Mouse (Mus musculus) ZHBTc4 (cell line): ENCODE data around the gene Mxra7.
"Not testable (repeated sequence)": the region's sequence is repeated elsewhere in the genome, so short reads cannot be mapped to it uniquely, and the experiment has no call there.

ENCODE experiments used
- DNase-seq: peaks from one replicate; pipeline ENCODE4 v3.0.0-alpha.2; 2011; ENCODE audit warnings: low read depth, low spot score

The Mxra7 gene

DNA sequence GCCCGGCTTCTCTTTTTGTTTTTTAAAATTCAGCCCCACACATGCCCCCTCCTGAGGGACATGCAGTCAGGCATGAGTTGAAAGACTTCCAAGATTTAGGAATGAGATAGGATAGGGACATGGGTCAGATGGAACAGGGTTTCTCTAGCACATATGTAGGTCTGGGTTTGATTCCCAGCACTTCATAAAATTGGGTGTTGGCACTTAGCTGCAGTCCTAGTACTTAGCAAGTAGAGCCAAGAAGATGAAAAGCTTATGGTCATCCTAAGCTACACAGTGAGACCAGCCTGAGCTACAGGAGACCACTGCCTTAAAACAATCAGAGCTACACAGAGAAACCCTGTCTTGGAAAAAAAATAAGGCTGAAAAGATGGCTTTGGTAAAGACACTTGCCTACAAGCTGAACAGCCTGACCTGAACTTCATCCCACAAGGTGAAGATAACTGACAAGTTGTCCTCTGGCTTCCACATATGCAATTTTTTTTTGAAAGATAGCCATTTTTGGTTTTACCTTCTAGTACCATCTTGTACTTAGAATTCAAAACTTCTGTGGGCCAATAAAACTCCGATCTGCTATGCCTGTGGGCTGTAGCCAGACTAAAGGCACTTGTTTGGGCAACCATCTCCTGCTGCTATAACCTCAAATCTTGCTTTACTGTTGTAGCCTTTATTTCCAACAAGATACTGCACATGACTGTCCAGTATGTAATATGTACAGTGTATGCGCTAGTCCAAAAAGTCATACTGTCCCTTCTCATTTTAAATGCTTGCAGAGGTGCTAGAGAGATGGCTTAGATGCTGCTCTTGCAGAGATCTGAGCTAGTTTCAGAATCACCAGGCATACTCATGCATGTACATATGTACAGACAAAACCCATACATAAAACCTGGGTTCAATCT lies 19.6 kb upstream of the Mxra7 start:
- peak; percentile 54 for DNase-seq

DNA sequence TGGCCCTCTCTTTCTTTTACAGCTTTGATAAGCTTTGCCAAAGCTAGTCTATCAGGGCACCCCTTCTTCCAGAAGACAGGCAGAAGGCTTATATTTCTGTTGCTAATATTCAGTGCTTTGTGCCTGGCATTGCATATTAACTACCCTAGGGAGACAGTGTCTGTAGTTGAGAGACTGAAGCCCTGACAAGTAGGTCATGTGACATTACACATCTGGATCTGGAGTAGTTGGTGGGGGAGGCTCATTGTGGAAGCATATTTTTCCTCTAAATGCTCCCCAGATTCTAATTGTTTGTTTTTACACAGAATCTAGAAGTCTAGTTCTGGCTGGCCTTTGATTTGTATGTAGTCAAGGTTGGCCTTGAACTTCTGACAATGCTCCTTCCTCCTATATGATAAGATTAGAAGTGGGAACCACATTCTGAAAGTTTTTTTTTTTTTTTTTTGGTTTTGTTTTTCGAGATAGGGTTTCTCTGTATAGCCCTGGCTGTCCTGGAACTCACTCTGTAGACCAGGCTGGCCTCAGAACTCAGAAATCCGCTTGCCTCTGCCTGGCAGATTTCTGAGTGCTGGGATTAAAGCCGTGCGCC lies 18.8 kb upstream of the Mxra7 start:
- no peak for DNase-seq

DNA sequence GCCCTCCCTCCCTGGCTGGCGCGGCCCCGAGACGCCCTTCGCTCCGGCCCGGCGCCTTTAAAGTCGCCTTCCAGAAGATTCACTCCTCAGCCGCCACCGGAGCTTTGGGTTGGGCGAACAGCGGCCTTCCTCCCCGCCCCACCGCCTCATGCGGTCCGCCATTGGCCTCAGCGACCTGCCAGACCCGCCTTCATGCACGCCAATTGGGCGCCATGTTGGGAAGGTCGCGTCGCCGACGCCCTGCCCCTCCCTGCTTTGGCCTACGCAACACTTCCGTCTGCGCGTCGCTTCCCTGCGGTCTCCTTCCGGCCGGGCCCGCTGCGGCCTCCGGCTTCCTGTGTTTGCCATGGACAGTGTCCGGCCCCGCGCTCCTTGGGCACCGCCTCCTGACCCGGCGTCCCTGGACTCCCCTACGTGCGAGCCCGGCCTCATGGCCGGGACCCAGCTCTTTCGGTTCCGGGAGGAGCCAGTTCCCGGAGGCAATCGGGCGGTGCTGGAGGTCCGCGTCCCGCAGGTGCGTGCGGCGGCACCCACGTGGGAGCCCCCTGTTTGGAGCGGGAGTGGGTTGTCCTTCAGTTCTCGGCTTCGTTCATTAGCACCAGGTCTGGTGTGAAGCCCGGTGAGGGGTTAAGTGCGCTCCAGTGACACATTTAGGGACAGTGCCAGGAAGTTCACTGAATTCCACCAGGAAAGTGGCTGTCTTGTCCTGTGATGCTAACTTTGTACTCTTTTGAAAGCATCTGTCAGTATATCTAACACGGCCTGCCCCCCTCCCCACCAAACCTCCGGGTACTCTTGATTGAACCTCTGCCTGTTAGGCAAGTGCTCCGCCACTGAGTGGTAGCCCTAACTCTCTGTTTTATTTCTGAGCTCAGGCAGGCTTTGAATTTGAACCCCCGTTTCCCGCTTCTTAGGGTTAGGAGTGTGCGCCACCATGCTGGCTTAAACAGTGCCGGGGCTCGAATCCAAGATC lies 15.7 kb upstream of the Mxra7 start, which contains the start of the genes Mettl23 and Jmjd6:
Gene Mettl23 (plus strand): TSS at position 18 of the 973 bp plus-strand sequence.
Gene Jmjd6 (minus strand): TSS at position 189 of the 973 bp plus-strand sequence.
- peak; percentile 99 for DNase-seq

DNA sequence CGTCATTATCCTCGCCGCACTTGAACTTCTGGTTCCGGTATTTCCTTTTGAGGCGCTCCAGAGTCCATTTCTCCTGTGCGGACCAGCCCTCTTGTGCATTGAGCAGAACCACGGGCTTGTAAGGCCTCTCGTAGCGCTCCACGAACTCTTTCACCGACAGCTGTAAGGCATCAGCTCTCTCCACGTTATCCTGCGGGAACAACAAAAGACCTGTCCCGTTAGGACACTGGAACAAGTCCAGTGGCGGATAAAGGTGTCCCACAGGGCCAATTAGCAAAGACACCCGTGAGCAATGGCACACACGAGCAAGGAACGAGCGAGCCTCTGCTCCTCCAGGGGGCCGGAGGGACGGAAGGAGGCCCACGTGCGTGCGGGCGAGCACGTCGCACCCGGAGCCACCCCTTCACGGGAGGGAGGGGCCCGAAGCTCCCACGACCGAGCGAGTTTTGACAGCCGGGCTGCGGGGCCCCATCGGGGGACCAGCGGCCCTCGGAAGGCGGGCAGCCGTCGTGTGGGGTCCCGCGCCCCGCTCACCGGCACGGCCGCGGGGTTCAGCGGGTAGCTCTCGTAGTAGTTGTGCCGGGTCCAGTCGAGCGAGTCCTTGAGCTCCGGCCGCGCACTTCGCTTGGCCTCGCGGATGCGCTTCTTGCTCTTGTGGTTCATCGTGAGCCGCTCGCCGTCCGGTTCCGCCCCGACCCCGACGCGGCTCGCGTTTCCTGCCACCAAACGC lies 14.8 kb upstream of the Mxra7 start:
- peak; percentile 64 for DNase-seq

DNA sequence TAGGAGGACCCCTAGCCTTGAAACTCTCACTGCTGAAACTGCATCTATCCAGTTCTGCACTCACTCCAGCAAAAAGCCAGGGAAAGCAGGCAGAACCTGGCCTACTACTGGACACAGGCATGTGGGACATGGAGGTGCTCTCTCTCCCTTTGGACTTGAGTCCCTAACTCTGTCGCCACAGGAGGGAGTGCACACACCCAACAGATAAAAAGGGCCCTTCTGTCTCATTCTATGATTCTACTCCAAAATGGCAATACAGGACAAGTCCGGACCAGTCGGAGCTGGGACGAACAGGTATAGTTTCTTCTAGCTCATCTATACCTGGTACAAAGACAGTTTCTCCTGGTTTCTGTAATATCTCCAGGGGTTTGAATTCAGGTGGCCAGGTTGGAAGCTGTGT lies 12.9 kb upstream of the Mxra7 start:
- DNase-seq, result peak; percentile 67

DNA sequence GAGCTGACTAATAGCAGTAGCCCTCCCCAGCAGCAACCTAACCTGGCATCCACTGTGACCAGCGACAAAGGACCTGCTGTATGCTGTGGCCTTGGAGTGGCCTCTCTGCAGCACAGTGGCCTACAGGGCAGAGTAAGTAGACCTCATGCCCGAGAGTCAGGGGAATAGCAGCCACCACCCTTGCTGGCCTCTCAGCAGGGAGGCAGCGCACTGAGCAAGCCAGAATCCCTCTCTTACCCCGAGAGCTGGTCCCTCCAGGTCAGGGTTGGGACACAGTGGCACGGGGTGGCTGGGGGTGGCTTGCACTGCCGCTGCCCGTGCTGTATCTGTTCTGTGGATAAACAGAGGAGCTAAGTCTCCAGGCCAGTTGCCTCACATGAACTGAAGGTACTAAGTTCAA lies 11.8 kb upstream of the Mxra7 start:
- no peak for DNase-seq

DNA sequence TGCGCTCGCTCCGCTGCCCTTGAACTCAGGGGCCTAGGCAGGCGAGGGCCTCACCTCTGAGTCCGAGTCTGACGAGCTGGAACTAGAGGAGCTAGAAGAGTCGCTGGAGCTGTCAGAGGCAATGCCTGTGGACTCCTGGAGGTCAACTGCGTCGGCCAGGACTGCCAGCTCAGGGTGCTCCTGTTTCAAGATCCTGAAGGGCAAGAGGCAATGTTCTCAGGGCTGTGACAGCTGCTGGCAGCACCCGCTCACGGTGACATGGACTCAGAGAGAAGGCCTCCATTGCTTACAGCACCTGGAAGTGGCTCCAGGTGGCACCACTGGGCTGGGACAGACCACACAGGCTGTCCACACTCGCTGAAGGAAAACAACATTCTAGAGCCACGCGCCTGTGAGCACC lies 11.1 kb upstream of the Mxra7 start:
- no peak for DNase-seq

DNA sequence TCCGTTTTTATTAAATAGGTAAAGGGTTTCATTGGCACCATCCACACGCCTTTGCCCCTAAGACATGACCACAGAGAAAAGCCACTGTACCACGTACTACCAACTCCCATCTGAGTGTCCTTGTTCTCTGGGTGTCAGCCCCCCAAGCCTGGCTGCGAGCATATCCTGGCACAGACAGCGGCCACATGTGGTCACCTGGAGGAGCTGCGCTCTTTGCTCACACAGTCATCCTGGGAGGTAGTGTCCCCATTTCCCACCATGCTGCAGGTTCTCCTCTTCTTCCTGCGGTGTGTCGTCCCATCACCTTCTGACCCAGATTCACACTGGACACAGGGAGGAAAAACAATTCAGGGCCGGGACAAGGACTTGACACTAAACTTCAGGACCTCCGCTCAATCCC lies 9.6 kb upstream of the Mxra7 start:
- DNase-seq, result no peak

DNA sequence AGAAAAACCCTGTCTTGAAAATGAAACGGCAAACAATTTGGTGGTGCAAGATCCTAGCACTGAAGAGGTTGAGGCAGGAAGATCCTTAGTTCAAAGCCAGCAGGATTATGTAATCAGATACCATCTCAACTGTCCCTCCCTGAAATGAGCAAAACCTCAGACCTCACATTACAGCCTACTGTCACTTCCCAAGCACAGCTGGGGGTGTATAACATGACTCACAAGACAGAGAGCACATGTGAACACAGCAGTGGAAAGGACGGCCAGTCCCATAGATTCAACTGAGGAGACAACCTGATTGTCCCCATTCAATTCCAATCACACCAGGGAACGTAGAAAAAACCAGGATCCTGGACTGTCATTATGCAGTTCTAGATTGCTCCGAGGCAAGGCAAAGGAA lies 8.4 kb upstream of the Mxra7 start:
- no peak for DNase-seq

DNA sequence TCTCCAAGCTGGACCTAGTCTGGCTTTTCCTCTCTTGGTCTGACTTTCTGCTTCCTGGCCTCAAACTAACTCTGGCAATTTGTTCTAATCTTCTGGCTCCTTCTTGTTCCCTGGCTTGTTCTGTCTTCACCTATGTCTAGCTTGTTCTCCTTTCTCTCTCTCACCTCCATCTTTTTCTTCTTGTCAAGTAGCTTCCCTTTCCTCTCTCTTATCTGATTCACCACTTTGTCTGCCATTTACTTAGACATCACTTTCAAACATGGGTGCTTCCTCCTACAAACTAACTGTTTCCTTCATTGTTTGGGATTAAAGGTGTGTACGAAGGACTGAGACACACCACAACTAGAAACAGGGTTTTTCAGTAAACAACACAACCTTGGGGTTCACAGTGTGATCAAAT lies 7.1 kb upstream of the Mxra7 start:
- no peak for DNase-seq

DNA sequence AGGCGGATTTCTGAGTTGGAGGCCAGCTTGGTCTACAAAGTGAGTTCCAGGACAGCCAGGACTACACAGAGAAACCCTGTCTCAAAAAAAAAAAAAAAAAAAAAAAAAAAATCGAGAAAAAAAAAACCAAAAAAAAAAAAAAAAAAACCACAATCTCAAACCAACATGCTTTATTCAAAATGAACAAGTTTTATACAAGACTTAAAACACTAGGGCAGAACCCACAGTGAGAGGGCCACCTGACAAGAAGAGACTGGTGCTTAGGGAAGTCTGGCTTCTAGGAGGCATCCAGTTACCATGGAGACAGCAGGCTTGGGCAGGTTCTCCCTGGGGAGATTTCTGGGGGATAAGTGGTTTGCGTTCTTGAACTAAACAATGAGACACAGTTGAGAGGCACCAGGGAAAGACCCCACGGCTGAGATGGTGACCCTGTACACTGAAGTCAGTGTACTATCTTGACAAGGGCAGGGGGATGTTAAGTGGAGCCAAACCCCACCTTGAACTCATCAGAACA lies 4.4 kb upstream of the Mxra7 start:
- DNase-seq, result no peak

DNA sequence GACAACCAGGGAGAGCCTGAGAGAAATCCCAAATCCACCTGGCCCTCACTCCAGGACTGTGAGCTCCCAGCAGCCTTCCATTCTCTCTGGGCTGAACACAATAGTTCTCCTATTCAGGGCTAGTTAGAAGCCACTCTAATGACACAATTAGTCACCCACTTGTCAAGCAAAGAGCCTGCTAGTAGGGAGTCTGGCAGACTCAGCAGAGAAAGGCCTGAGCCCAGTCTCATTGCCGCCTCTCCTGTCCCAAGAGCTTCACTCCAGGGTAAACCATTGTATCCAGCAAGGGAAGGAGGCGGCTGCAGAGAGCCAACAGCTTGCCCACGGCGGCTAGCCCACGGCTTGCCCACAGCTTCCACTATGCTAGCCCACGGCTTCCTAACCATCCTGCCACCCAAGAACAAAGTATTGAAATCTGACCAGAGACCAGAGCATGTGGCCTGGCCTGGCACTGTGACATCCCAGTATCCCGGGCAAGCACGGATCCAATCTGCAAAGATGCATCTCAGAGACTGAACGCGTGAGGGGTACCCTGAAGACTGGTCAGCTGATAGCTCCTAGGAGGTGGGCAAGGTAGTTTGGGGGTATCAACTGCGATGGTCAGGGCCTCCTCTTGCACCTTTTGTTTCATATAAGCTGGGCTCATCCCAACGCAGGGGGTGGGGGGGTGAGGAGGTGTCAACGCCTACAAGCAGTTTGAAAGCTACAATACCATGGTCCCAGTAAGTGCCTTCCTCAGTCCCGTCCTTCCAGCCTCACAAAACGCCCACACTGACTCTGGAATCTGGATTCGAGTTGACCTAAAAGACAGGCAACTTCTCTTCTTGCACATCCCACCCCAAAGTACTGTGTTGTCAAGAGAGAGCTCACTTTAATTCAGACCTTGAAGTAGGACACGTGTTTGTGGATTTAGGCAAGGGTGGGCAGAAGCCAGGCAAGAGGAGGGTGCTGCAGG lies 1.0 kb downstream of the Mxra7 start:
- DNase-seq, result no peak

DNA sequence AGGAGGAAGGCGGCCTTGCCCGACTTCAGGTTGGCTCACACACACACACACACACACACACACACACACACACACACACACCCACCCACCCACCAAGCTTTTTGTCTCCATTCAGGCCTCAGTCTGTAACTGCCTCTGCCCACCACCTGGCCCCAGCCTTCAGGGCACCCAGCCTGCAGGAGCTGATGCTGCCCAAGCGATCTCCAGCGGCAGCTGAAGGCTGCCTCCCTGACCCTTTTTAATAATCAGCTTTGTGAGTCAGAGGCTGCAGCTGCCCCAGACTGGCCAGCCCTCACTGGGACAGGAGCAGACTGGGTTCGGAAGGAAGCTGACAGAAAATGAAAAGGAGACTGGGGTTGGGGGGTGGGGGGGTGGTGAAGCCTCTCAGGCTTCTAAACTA lies 2.6 kb downstream of the Mxra7 start:
- no peak for DNase-seq

DNA sequence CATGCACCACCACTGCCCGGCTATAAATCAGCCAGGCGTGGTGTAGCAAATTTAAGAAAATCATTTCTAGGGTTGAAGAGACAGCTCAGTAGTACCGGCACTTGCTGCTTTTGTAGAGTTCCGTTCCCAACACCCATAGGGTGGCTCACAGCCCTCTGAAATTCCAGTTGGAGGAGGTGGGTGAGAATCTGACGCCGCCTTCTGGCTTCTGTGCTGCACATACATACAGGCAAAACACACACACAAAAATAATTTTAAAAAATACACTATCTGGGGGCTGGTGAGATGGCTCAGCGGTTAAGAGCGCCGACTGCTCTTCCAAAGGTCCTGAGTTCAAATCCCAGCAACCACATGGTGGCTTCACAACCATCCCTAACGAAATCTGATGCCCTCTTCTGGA lies 4.0 kb downstream of the Mxra7 start:
- DNase-seq, result not testable (repeated sequence)

DNA sequence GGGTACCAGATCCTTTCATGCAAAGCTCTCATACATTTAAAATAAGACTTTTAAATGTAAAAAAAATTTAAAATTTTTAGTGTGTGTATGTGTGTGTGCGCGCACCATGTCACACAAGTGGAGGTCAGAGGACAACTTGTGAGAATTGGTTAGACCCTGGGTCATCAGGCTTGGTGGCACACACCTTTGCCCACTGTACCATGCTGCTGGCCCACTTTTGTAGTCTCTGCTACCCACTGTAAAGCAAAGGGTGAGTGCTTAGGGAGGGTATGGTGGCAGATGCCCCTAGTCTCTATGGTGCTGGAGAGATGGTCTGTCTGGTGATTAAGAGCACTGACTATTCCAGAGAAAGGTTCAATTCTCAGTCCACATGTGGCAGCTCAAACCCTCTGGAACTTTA lies 4.6 kb downstream of the Mxra7 start:
- DNase-seq, result no peak

DNA sequence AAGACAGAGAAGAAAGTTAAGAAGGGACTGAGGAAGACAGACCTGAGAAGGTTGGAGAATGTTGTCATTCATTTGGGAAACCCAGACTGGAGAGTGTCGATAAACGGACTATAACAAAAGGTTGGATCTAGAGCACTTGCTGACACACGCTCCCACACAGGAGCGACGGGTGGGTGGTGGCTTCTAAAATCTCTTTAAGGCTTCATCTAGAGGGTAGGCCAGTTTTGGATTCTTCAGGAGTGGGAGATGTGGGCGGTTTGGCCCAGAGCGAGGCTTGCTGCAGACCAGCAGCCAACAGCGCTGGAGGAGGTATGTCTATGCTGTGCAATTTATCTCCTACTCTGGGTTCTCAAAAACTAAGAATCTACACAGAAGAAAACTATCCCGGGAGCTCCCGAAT lies 5.2 kb downstream of the Mxra7 start:
- no peak for DNase-seq

DNA sequence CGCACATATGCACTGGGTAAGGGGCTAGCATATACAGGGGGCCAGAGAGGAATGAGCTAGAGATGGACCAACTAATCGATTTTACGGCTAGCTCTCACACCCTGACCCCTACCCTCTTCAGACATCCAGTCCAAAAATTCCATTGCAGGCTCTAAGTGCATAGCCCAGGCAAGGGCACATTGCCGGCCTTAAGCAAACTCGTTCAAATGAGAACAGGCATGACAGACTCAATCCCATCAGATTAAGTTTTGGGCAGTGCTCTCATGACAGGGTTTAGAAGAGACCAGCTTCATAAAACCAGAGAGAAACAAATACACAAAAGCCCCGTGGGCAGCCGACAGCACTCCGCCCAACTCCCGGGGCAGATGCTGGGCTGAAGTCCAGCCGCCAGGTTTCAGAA lies 5.6 kb downstream of the Mxra7 start:
- no peak for DNase-seq

DNA sequence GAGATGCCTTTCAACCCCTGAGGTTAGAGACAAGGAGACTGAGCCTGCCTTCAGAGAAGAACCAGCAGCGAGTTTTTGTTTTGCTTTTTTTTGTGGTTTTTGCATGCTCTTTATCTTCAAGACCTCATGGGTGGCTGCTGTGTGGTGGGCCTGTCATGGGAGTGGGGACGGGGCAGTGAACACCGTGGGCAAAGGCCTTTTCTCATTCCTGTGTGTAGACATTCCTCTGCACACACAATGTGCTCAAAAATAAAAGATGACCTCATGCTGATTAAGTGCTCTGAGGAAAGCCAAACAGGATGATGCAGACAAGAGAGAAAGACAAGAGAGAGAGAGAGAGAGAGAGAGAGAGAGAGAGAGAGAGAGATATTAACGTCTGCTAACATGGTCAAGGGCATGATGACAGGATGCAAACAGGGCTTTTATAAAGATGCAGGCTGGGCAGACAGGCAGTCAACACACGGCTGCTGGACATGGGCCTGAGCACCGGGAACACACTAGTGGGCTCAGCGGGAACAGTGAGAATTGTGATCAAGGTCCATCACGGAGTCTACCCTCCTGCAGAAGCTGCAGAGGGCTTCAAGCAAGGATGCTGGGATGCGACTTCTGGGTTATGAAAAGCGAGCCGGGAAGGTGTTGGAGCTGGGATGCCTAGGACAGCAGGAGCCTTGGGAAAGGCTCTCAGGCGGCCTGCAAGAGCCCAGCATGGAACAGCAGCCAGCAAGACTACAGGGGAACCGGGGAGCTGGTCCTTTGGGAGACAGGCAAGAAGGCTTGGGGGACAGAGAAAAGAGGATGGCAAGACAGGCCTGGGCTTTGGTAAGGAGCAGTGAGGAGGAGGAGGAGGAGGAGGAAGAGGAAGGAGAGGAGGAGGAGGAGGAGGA lies 6.5 kb downstream of the Mxra7 start:
- no peak for DNase-seq
